ENCODE assay signal across 24 mouse cellular contexts in the genomic region with DNA sequence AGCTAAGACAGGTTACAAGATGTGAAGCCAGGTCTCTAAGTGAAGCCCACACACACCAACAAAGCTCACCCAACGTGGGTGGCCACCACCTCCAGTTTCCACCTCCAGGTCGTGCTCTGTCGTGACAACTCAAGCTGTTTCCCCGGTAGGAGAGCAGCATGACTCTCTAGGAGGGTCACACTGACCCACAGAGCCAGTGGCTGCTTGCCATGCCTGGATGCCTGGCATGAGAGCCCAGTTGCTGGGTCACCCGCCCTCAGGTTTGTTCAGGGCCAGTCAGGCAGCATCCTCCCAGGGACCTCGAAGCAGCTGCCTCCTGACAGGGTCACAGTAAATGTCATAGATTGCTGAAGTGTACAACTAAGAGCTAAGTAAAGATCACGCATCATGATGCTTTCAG. TPM values are rescaled to one million over a fixed set of nuclear protein-coding genes. Genes with fewer than 3 reads are reported as not detected.
DNase-seq lines count a peak whose midpoint lies in the region; ATAC-seq and TF ChIP-seq lines count a peak whose summit lies in the region.
"Had no signal": no experiment of that assay in that cellular context is flagged by ENCODE, and none has a peak within 500 bp of the region (broad histone marks: within the 10 kb centered on the region; RNA-seq: fewer than 3 reads in every experiment).

No protein-coding gene starts in this region.

- 11% methylated on average over 7 of the region's 7 CpGs for WGBS in cerebellum, adult 2 months
- WGBS in hindbrain, embryonic 14.5 days: 58% methylated on average over 7 of the region's 7 CpGs
- 65% methylated on average over 7 of the region's 7 CpGs for WGBS in intestine, embryonic 15.5 days

- no peaks in the 10 kb centered on the region for H3K36me3 ChIP-seq in hindbrain, embryonic 14.5 days (replicated peaks; ENCODE audit: control insufficient read depth, insufficient read depth)
- no peaks in the 10 kb centered on the region for H3K36me3 ChIP-seq in intestine, embryonic 15.5 days
- H3K36me3 ChIP-seq: embryonic facial prominence, embryonic 12.5 days; hindbrain, embryonic 13.5 days; limb, embryonic 12.5 days; liver, embryonic 12.5 days had no signal

- TF ChIP-seq POLR2A in cerebellum, adult 2 months (IDR thresholded peaks at IDR 0.05; ENCODE audit: borderline replicate concordance, insufficient read depth, low read length): no peak

- peak overlapping the region; percentile 74 for H3K27ac ChIP-seq in cerebellum, adult 2 months (ENCODE audit: insufficient read depth, low read length)
- H3K27ac ChIP-seq in hindbrain, embryonic 14.5 days: no peak overlapping the region
- no peak overlapping the region for H3K27ac ChIP-seq in intestine, embryonic 15.5 days
- H3K27ac ChIP-seq: embryonic facial prominence, embryonic 12.5 days; hindbrain, embryonic 13.5 days; limb, embryonic 12.5 days; liver, embryonic 12.5 days had no signal

- H3K9ac ChIP-seq in hindbrain, embryonic 14.5 days: no peak overlapping the region
- H3K9ac ChIP-seq in intestine, embryonic 15.5 days: no peak overlapping the region
- H3K9ac ChIP-seq: embryonic facial prominence, embryonic 12.5 days; forebrain, postnatal 0 days; hindbrain, embryonic 13.5 days; limb, embryonic 12.5 days; liver, embryonic 12.5 days had no signal

- H3K4me2 ChIP-seq in hindbrain, embryonic 14.5 days (replicated peaks): no peak overlapping the region
- no peak overlapping the region for H3K4me2 ChIP-seq in intestine, embryonic 15.5 days (replicated peaks)
- H3K4me2 ChIP-seq: embryonic facial prominence, embryonic 12.5 days; hindbrain, embryonic 13.5 days; limb, embryonic 12.5 days; liver, embryonic 12.5 days had no signal

- H3K4me1 ChIP-seq in cerebellum, adult 2 months (ENCODE audit: control insufficient read depth, insufficient read depth, low read length): peaks cover 53% of the 10 kb centered on the region
- no peaks in the 10 kb centered on the region for H3K4me1 ChIP-seq in hindbrain, embryonic 14.5 days (replicated peaks; ENCODE audit: control insufficient read depth, insufficient read depth, low read length)
- no peaks in the 10 kb centered on the region for H3K4me1 ChIP-seq in intestine, embryonic 15.5 days (replicated peaks)
- H3K4me1 ChIP-seq: embryonic facial prominence, embryonic 12.5 days; hindbrain, embryonic 13.5 days; limb, embryonic 12.5 days; liver, embryonic 12.5 days had no signal

- no peaks in the 10 kb centered on the region for H3K9me3 ChIP-seq in hindbrain, embryonic 14.5 days (ENCODE audit: control insufficient read depth, low read length)
- no peaks in the 10 kb centered on the region for H3K9me3 ChIP-seq in intestine, embryonic 15.5 days
- H3K9me3 ChIP-seq: embryonic facial prominence, embryonic 12.5 days; hindbrain, embryonic 13.5 days; limb, embryonic 12.5 days; liver, embryonic 12.5 days had no signal

- intact Hi-C loops in heart, postnatal 10 days (cut with DNase I): no loop called here

- no peak for ATAC-seq in hindbrain, embryonic 14.5 days (ENCODE audit: low FRiP score)
- ATAC-seq in intestine, embryonic 15.5 days: no peak
- ATAC-seq: forebrain, postnatal 0 days; liver, embryonic 12.5 days; midbrain, embryonic 16.5 days had no signal

- H3K4me3 ChIP-seq in cerebellum, adult 2 months (replicated peaks; ENCODE audit: insufficient read depth, low read depth, low read length): no peak overlapping the region
- no peak overlapping the region for H3K4me3 ChIP-seq in hindbrain, embryonic 14.5 days (replicated peaks; ENCODE audit: low read length)
- no peak overlapping the region for H3K4me3 ChIP-seq in intestine, embryonic 15.5 days (replicated peaks)
- H3K4me3 ChIP-seq: embryonic facial prominence, embryonic 12.5 days; hindbrain, embryonic 13.5 days; limb, embryonic 12.5 days; liver, embryonic 12.5 days had no signal

- no peaks in the 10 kb centered on the region for H3K27me3 ChIP-seq in cerebellum, adult 2 months (ENCODE audit: control insufficient read depth, insufficient read depth, low read length)
- no peaks in the 10 kb centered on the region for H3K27me3 ChIP-seq in hindbrain, embryonic 14.5 days (ENCODE audit: control insufficient read depth, insufficient read depth, low read length)
- no peaks in the 10 kb centered on the region for H3K27me3 ChIP-seq in intestine, embryonic 15.5 days (replicated peaks)
- H3K27me3 ChIP-seq: embryonic facial prominence, embryonic 12.5 days; hindbrain, embryonic 13.5 days; limb, embryonic 12.5 days; liver, embryonic 12.5 days had no signal

- no peak for TF ChIP-seq CTCF in cerebellum, adult 2 months (IDR thresholded peaks at IDR 0.05; ENCODE audit: borderline replicate concordance, insufficient read depth, low read depth, low read length)

- peak; percentile 21 for DNase-seq in adrenal gland, postnatal 14 days
- no peak for DNase-seq in adrenal gland, postnatal 25 days
- peak; percentile 12 to 19 for DNase-seq in heart, postnatal 10 days
- DNase-seq in heart, adult 8-10 months (ENCODE audit: low spot score): no peak
- DNase-seq in cerebellum, adult 2 months: peak; percentile 73 to 82
- peak; percentile 64 to 65 for DNase-seq in cerebellum, postnatal 36 days
- DNase-seq in hindbrain, embryonic 14.5 days (ENCODE audit: low spot score): no peak
- DNase-seq: forebrain, postnatal 0 days; kidney, adult 9 months; kidney, postnatal 36 days; layer of hippocampus, adult 9-11 months; lung, adult 2 months; lung, postnatal 36 days; right cerebral cortex, adult 18-20 months; thymus, postnatal 14 days had no signal

RNA-seq across cellular contexts. Expression of gene Tmem266, which starts 34.1 kb away (rescaled TPM):
- 0.93 and 1.3 TPM in 2 replicates for total RNA-seq in adrenal gland, postnatal 14 days (2021)
- total RNA-seq in adrenal gland, postnatal 25 days (2021): 0.58 and 1.3 TPM in 2 replicates
- total RNA-seq in heart, postnatal 10 days (2021): under 1 TPM; 0.72 to 0.82 TPM
- 1 to 10 TPM; 2.4 to 3.0 (median 2.5) TPM for total RNA-seq in heart, adult 8-10 months (2022)
- 47.5 and 56.1 TPM in 2 replicates for polyA plus RNA-seq in cerebellum, adult 2 months (2012; rRNA removed)
- 2.2 and 2.9 TPM in 2 replicates for polyA plus RNA-seq in hindbrain, embryonic 14.5 days (2014; fragmentation: Nextera tagmentation; extraction: Ambion mirVana)
- polyA plus RNA-seq in intestine, embryonic 15.5 days (2015; fragmentation: Nextera tagmentation; extraction: Ambion mirVana): 0.81 and 1.3 TPM in 2 replicates
- total RNA-seq: CH12.LX; megakaryocyte-erythroid progenitor cell, adult 5-6 weeks; MEL had no signal
- polyA plus RNA-seq: liver, embryonic 12.5 days had no signal

RNA-seq across cellular contexts. Expression of gene Nrg4, which starts 34.2 kb away (rescaled TPM):
- total RNA-seq in adrenal gland, postnatal 14 days (2021): 56.9 and 65.7 TPM in 2 replicates
- total RNA-seq in adrenal gland, postnatal 25 days (2021): 27.2 and 47.6 TPM in 2 replicates
- 1 to 10 TPM; 1.5 to 3.4 TPM for total RNA-seq in heart, postnatal 10 days (2021)
- total RNA-seq in heart, adult 8-10 months (2022): 1 to 10 TPM; 2.1 to 3.8 (median 2.4) TPM
- polyA plus RNA-seq in cerebellum, adult 2 months (2012; rRNA removed): 2.3 and 2.7 TPM in 2 replicates
- polyA plus RNA-seq in hindbrain, embryonic 14.5 days (2014; fragmentation: Nextera tagmentation; extraction: Ambion mirVana): 1.7 and 1.8 TPM in 2 replicates
- 1.1 TPM in 2 replicates for polyA plus RNA-seq in intestine, embryonic 15.5 days (2015; fragmentation: Nextera tagmentation; extraction: Ambion mirVana)
- total RNA-seq: megakaryocyte-erythroid progenitor cell, adult 5-6 weeks had no signal

Comparison
In these comparisons a context has a peak if more than half of its experiments do, and no peak if none do; other contexts are left out.
1. DNase-seq: peak in adrenal gland, postnatal 14 days (single experiment), heart, postnatal 10 days (2 of 2), cerebellum, adult 2 months (2 of 2) and cerebellum, postnatal 36 days (2 of 2); none in adrenal gland, postnatal 25 days (single experiment), heart, adult 8-10 months (single experiment) and hindbrain, embryonic 14.5 days (single experiment).